Mouse (Mus musculus): ENCODE data around the gene Fam81b.
"Not testable (repeated sequence)": the region's sequence is repeated elsewhere in the genome, so short reads cannot be mapped to it uniquely, and the experiment has no call there.

Fam81b gene
- long read RNA-seq, experiment 1, result 0 reads
- long read RNA-seq, experiment 2, result 0 reads

- intact Hi-C loops (cut with DNase I), result loop anchor here (5.0 kb wide), 1 partner anchor 87 kb away; no protein-coding TSS in a partner anchor
Measured at GRCm38 (mm10) chr13:76304637-76305122, at the start of gene Fam81b. TSS of gene Fam81b (minus strand) at chr13:76305072.

DNA sequence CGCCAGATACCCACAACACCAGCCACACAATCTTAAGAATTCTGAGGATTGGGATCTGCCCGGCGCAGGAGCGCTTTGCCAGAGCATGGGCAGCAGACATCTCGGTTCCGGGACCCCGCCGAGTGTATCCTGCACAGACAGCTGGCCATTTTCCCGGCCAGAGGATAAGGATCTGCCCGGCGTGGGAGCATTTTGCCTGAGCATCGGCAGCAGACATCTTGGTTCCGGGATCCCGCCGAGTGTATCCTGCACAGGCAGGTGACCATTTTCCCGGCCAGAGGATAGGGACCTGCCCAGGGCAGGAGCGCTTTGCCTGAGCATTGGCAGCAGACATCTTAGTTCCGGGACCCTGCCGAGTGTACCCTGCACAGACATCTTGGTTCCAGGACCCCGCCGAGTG is 41.1 kb upstream of the Fam81b start:
- intact Hi-C loops (cut with DNase I), result not testable (repeated sequence)

- intact Hi-C loops (cut with DNase I), result no loop called here
Measured at GRCm38 (mm10) chr13:76318635-76319034, 13.8 kb upstream of the Fam81b start.

DNA sequence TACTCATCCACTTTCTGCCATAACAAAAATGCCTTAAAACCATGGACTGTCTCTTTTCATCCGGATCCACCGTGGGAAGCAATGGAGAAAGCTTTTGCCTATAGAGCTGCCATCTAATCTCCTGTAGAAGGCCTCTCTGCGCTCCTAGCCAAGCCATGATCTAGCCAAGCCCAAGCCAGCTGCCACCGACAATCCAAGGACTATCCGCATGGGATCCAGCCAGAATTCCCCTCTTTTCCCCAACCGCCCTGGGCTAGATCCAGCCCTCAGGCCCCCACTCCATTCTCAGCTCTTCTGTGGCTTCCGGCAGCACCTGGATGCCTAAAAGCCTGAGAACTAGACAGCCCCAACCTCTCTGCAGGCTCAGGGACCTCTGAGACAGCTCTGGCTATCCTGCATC is 6.7 kb upstream of the Fam81b start:
- intact Hi-C loops (cut with DNase I), result no loop called here

GRCm38 (mm10) chr13:76308811-76309210 is 3.9 kb upstream of the Fam81b start:
- intact Hi-C loops (cut with DNase I), result no loop called here

- intact Hi-C loops (cut with DNase I), result no loop called here
Measured at GRCm38 (mm10) chr13:76305655-76306365, 938 bp upstream of the Fam81b start.

DNA sequence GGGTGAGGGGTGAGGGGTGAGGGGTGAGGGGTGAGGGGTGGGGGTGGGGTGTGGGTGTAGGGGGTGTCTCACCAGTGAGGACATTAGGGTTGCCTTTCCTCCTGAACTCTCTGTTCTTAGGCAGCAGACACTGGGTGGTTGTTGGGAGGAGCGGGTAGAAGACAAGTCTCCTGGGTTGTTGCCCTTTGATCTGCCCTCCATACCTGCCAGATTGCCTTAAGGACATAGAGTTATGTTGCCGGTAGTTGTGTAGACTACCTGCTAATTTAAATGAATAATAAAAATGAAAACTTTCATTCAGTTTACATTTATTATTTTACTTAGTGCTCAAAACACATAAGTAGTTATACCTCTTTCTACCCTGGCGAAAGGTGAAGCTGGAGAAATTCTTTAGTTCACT is 369 bp upstream of the Fam81b start:
- intact Hi-C loops (cut with DNase I), result no loop called here

- intact Hi-C loops (cut with DNase I), result loop anchor here (5.0 kb wide), 1 partner anchor 87 kb away; no protein-coding TSS in a partner anchor
Measured at GRCm38 (mm10) chr13:76304201-76304600, 671 bp downstream of the Fam81b start.

GRCm38 (mm10) chr13:76303160-76303559 is 1.7 kb downstream of the Fam81b start:
- intact Hi-C loops (cut with DNase I), result loop anchor here (5.0 kb wide), 1 partner anchor 86 kb away; no protein-coding TSS in a partner anchor

- intact Hi-C loops (cut with DNase I), result loop anchor here (5.0 kb wide), 1 partner anchor 85 kb away; no protein-coding TSS in a partner anchor
Measured at GRCm38 (mm10) chr13:76302056-76302455, 2.8 kb downstream of the Fam81b start.

GRCm38 (mm10) chr13:76292050-76292449 is 12.8 kb downstream of the Fam81b start:
- intact Hi-C loops (cut with DNase I), result no loop called here

DNA sequence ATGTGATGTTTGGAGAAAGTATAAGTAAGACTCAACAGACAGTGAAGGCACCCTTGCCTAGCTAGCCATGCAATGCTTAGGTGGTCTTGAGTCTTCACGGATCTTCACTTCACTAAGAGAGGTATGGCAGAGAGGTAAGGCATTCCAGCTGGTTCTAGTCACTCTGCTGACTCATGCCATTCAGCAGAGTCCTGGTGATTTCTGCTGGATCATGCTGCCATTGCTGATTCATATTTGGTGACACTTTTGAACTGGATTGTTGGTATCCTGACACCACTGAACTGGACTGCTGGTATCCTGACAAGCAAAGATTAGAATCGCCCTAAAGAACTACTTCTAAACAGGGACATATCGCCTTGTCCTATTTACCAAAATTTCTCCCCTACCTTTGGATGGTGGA is 20.3 kb downstream of the Fam81b start:
- intact Hi-C loops (cut with DNase I), result no loop called here

DNA sequence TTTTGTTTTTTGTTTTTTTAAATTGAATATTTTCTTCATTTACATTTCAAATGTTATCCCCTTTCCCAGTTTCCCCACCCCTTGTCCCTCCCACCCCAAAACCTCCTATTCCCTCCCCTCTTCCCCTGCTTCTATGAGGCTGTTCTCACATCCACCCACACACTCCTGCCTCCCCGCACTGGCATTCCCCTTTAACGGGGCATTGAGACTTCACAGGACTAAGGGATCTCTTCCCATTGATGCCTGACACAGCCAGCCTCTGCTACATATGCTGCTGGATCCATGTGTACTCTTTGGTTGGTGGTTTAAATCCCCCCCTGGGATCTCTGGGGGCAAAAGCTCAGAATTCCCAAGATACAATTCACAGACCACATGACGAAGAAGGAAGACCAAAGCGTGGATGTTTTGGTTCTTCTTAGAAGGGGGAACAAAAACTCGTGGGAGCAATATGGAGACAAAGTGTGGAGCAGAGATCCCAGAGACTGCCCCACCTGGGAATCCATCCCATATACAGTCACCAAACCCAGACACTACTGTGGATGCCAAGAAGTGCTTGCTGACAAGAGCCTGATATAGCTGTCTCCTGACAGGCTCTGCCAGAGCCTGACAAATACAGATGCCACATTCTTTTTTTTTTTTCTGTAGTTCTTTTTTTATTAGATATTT is 40.4 kb downstream of the Fam81b start:
- intact Hi-C loops (cut with DNase I), result no loop called here

DNA sequence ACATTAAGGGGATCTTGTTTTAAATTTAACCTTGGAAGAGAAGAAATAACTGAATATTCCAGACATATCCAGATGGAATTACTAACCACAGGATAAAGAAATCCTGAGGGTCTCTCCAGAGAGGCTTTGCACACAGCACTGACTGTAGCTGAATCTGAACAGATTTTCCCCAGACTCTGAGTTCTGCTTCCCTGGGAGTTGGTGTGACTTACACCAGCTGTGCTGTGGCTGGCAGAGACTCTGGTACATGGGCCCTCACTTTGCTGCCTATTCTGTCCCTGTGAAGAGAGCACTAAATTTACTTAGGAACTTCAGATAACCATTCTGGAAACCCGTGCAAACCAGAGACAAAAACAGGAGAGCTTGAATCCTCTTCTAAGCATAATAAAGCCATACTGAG is 46.1 kb downstream of the Fam81b start:
- intact Hi-C loops (cut with DNase I), result no loop called here

GRCm38 (mm10) chr13:76256350-76256749 is 48.5 kb downstream of the Fam81b start:
- intact Hi-C loops (cut with DNase I), result no loop called here

DNA sequence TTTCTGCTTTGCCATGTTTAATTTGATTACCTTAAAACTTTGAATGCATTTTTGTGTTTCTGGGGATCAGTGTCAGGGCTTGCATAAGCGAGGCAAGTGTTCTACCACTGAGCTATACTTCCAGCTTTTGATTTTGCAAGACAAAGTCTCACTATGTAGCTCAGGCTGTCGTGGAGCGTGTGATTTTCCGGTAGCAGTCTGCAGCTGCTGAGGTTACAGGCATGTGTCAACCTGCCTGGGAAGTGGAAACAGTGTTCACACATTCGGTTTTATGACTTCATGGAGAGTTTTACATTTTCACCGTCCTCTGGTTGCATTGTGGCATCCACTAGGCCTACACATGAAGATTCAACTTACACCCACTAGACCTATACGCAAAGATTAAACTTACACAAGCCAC is 54.8 kb downstream of the Fam81b start:
- intact Hi-C loops (cut with DNase I), result no loop called here

DNA sequence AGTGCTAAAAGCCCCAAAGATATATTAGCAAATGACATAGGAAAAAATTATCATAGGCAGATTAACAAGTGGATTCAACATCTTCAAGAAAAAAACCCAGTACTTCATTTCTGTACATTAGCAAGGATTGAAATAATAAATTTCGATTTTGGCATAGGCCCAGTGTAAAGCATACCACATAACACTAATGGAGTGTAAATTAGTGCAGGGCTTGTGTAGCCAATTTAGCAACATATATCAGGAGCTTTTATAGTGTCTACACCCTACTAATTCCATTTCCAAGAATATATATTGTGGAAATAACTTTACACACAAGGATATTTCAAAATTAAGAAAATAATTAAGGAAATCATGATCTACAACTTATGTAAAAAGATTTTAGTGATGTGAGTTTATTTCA is 55.8 kb downstream of the Fam81b start:
- intact Hi-C loops (cut with DNase I), result no loop called here

DNA sequence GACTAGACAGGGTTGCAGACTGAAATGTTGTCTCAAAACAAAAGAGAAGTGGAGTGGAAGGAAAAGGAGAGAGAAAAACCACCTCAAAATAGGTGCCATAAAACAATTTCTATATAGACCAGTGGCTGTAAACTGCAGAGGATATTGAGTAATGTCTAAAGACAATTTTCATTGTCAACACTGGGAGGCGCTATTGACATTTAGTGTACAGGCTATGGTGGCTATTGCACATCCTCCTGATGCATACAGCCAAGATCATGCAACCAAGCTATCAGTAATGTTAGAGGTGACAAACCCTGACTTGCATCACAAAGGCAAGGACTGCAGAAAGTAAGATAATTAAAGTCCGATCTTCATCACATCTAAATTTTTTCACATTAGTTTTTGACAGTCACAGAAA is 89.5 kb downstream of the Fam81b start:
- intact Hi-C loops (cut with DNase I), result loop anchor here (5.0 kb wide), 1 partner anchor 87 kb away; no protein-coding TSS in a partner anchor

GRCm38 (mm10) chr13:76214928-76215327 is 89.9 kb downstream of the Fam81b start:
- intact Hi-C loops (cut with DNase I), result loop anchor here (5.0 kb wide), 1 partner anchor 87 kb away; no protein-coding TSS in a partner anchor

DNA sequence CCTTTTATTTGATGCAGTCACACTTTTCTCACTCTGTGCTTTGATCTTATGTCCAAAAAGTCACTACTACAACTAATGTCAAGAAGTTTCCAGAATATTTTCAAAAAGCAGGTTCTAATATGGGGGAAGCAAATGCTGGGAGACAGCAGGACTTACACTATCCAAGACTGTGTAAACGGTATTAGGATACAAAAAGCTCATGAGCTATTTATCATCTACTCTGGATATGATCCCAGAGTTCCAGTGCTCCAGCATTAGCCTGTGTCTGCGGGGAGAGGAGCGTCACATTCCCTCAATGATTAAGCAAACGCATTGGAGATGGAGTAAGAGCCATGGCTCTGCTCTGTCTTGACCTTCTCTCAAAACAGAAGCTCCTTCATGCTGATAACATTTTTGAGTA is 104.9 kb downstream of the Fam81b start:
- intact Hi-C loops (cut with DNase I), result no loop called here

DNA sequence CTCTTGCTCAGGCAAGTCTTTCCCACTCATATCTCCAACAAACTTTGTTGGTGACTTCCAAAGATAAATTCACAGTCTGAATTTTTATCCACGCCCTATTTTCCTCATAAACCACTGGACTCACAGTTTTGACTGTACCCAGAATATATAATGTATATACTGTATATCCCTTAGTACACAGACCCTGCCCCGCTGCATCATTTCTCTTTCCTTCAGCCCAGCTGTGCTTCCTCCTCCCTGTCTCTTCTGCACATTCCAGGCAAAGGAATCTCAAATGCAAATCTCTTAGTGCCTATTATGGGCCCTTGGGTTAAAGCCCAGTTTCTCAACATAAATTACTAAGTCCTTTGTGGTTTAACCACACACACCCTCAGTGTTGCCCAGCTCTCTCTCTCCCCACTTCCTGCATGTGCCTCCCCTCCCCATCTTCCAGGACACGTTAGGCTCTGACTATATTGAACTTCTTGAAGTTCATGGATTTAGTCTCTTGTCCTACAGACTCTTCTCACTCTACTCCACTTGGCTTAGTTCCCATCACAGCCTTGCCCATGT is 107.5 kb downstream of the Fam81b start:
- intact Hi-C loops (cut with DNase I), result no loop called here

Measured in adrenal gland (tissue).